ENCODE assay signal across 26 mouse cellular contexts in genomic region chr4:109612596-109612995, GRCm38 (mm10). TPM values are rescaled to one million over a fixed set of nuclear protein-coding genes. Genes with fewer than 3 reads are reported as not detected.
DNase-seq lines count a peak whose midpoint lies in the region; ATAC-seq lines count a peak whose summit lies in the region.
"Had no signal": no experiment of that assay in that cellular context is flagged by ENCODE, and none has a peak within 500 bp of the region (broad histone marks: within the 10 kb centered on the region; RNA-seq: fewer than 3 reads in every experiment).

No protein-coding gene starts in this region.

- no peaks in the 10 kb centered on the region for H3K9me3 ChIP-seq in heart, embryonic 10.5 days
- H3K9me3 ChIP-seq: forebrain, embryonic 12.5 days; intestine, embryonic 15.5 days; midbrain, embryonic 13.5 days; neural tube, embryonic 12.5 days had no signal

- peak; percentile 1 for DNase-seq in adrenal gland, postnatal 10 days
- DNase-seq in adrenal gland, postnatal 4 days (ENCODE audit: low spot score in 2 of 2), result no peak
- peak; percentile 31 for DNase-seq in adipocyte (ENCODE audit: low spot score)
- peak; percentile 58 for DNase-seq in lung, postnatal 10 days
- DNase-seq in kidney, adult 8-10 months, result no peak
- no peak for DNase-seq in heart, embryonic 10.5 days (ENCODE audit: low spot score)
- DNase-seq: adrenal gland, adult 2 months; cerebellum, adult 2 months; gastrocnemius, adult 2 months; heart, postnatal 4 days; kidney, adult 9 months; kidney, postnatal 14 days; right cerebral cortex, postnatal 14 days; spleen, adult 18-20 months; thymus, postnatal 25 days had no signal

- peak; percentile 57 for ATAC-seq in megakaryocyte progenitor cell, adult 5-6 weeks (replicated peaks; ENCODE audit: poor library complexity)
- ATAC-seq in monocyte, adult 5-6 weeks (replicated peaks; ENCODE audit: insufficient number of reproducible peaks, low FRiP score, low TSS enrichment, poor library complexity, severe bottlenecking), result no peak
- ATAC-seq: CD4-positive, CD25-positive, alpha-beta regulatory T cell, adult 4 months; intestine, embryonic 15.5 days; midbrain, embryonic 13.5 days; Patski had no signal

- H3K27ac ChIP-seq in heart, embryonic 10.5 days, result no peak overlapping the region
- H3K27ac ChIP-seq: forebrain, embryonic 12.5 days; gastrocnemius, adult 2 months; hindbrain, embryonic 14.5 days; intestine, embryonic 15.5 days; midbrain, embryonic 13.5 days; neural tube, embryonic 12.5 days had no signal

- H3K36me3 ChIP-seq in heart, embryonic 10.5 days, result no peaks in the 10 kb centered on the region
- H3K36me3 ChIP-seq: forebrain, embryonic 12.5 days; intestine, embryonic 15.5 days; midbrain, embryonic 13.5 days; neural tube, embryonic 12.5 days had no signal

- 75% methylated on average over 4 of the region's 4 CpGs for WGBS in heart, embryonic 10.5 days

- no peaks in the 10 kb centered on the region for H3K27me3 ChIP-seq in heart, embryonic 10.5 days (ENCODE audit: insufficient read depth, poor library complexity, severe bottlenecking)
- H3K27me3 ChIP-seq: forebrain, embryonic 12.5 days; intestine, embryonic 15.5 days; midbrain, embryonic 13.5 days; neural tube, embryonic 12.5 days; Patski had no signal

- no peaks in the 10 kb centered on the region for H3K4me1 ChIP-seq in heart, embryonic 10.5 days
- H3K4me1 ChIP-seq: forebrain, embryonic 12.5 days; intestine, embryonic 15.5 days; megakaryocyte, embryonic 14.5 days; midbrain, embryonic 13.5 days; neural tube, embryonic 12.5 days had no signal

- H3K4me3 ChIP-seq in heart, embryonic 10.5 days, result no peak overlapping the region
- H3K4me3 ChIP-seq: erythroblast, embryonic 14.5 days; forebrain, embryonic 12.5 days; gastrocnemius, adult 2 months; intestine, embryonic 15.5 days; megakaryocyte, embryonic 14.5 days; midbrain, embryonic 13.5 days; neural tube, embryonic 12.5 days had no signal

RNA-seq across cellular contexts. Expression of gene Cdkn2c, which starts 54.4 kb away (rescaled TPM):
- total RNA-seq in adrenal gland, postnatal 10 days (2021), result 10 to 100 TPM; 59.4 to 77.7 TPM
- 10 to 100 TPM; 35.3 to 44.6 TPM for total RNA-seq in adrenal gland, postnatal 4 days (2021)
- 27.6 and 28.8 TPM in 2 replicates for total RNA-seq in megakaryocyte progenitor cell, adult 5-6 weeks (2015)
- total RNA-seq in megakaryocyte progenitor cell, adult 5-6 weeks (2017), result 32.7 and 40.3 TPM in 2 replicates
- 13.2 to 18.8 TPM (median 16.2 TPM) in 3 replicates for total RNA-seq in monocyte, adult 5-6 weeks (2017)
- 3.7 and 4.4 TPM in 2 replicates for polyA plus RNA-seq in heart, embryonic 10.5 days (2016; fragmentation: Nextera tagmentation; extraction: Ambion mirVana)

Comparison
In these comparisons a context has a peak if more than half of its experiments do, and no peak if none do; other contexts are left out.
1. DNase-seq: peak in adrenal gland, postnatal 10 days (single experiment), adipocyte (single experiment) and lung, postnatal 10 days (single experiment); none in adrenal gland, postnatal 4 days (0 of 2), kidney, adult 8-10 months (0 of 2) and heart, embryonic 10.5 days (single experiment).